Mouse (Mus musculus) cortical plate, adult 2 months (tissue): ENCODE results near the gene Tns1. TPM values are rescaled to one million over a fixed set of nuclear protein-coding genes. Genes with fewer than 3 reads are reported as not detected.

Experiments used
- H3K27ac ChIP-seq: fragments of 200-500 bp; 2 replicates; pipeline ENCODE4 v1.5.1; 2012; ENCODE audit warnings: low read length, control low read depth, inconsistent platforms; ENCODE audit not compliant: insufficient read depth
- H3K4me1 ChIP-seq: fragments of 200-500 bp; 2 replicates; pipeline ENCODE4 v1.6.1; 2011; ENCODE audit warnings: low read length; ENCODE audit not compliant: control insufficient read depth, insufficient read depth
- H3K4me3 ChIP-seq: fragments of 200-500 bp; 2 replicates; pipeline ENCODE4 v1.5.1; 2011; ENCODE audit warnings: mild to moderate bottlenecking, low read length, control low read depth; ENCODE audit not compliant: insufficient read depth
- CTCF ChIP-seq: fragments of 200-500 bp; IDR thresholded peaks from 2 replicates; pipeline ENCODE4 v1.5.1; 2011; ENCODE audit warnings: mild to moderate bottlenecking, control low read depth, low read length; ENCODE audit not compliant: insufficient read depth; ENCODE audit errors: extremely low read depth
- POLR2A ChIP-seq: fragments of 200-500 bp; IDR thresholded peaks from 2 replicates; pipeline ENCODE4 v1.6.1; 2011; ENCODE audit warnings: mild to moderate bottlenecking, low read length, control low read depth; ENCODE audit not compliant: insufficient read depth; ENCODE audit errors: extremely low read depth
- polyA plus RNA-seq: library from polyadenylated mRNA; depleted of rRNA; stranded (reverse); fragments of >200 nt; gene quantifications from 2 replicates; pipeline ENCODE4 v1.2.3, GENCODE M21; 2012

Tns1 gene
- polyA plus RNA-seq, 1 experiment = 23.0 TPM

DNA sequence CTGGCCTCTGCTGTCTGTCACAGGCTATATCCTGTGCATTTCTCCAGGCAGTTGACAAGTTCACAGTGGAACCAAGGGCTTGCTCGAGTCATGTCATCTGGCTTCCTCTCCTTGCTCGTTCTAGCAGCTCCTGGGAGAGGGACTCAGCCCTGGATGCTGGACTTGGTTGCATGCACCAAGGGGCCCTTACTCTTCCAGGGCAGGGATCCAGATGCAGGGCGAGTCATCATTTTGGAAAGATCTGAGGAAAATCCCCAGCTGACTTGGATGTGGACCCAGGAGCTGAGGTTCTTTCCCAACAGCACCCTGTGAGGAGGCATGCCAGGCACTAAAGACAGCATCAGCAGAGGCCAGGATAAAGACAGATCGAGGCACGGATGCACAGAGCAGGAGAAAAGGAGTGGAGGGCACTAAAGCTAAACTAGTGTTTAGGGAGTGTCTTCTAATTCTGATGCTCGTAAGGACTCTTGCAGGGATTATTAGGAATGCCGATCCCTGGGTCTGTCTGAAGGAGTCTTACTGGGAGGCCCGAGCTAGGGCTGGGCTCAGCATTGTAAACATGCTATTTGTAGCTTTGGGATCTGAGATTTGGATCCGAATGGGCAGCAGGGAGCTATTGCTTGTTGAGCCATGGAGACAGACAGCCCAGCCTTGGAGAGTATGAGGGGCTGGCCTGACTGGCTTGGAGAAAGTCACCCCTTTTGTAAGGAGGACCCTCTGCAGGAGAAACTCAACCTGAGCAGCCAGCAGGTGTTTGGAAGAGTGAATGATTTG lies 165.9 kb downstream of the Tns1 start:
- TF ChIP-seq CTCF = no peak
- no peak for TF ChIP-seq POLR2A
- no peak overlapping the region for H3K4me3 ChIP-seq
- no peak overlapping the region for H3K27ac ChIP-seq
- no peaks in the 10 kb centered on the region for H3K4me1 ChIP-seq

DNA sequence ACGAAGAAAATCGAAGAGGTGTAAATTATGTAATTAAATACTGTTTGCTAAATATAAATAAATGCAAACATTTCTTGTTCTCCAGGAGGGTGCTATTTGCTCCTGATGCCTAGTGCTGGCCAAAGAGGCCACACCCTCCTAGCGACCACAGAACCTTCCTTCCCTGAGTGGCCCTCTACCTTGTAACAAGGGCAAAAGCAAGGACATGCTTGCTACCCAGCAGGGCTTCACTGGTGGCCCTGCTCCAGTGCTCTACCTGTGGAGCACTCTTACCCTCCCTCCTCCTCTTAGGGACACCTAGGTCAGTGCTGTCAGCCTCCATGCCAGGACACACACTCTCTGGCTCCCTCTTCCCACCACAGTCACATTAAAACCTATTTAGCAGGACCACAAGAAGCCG lies 166.8 kb downstream of the Tns1 start:
- TF ChIP-seq CTCF (no peak), POLR2A (no peak)
- Histone ChIP-seq H3K4me1 (no peaks in the 10 kb centered on the region), H3K27ac (no peak overlapping the region), H3K4me3 (no peak overlapping the region)

DNA sequence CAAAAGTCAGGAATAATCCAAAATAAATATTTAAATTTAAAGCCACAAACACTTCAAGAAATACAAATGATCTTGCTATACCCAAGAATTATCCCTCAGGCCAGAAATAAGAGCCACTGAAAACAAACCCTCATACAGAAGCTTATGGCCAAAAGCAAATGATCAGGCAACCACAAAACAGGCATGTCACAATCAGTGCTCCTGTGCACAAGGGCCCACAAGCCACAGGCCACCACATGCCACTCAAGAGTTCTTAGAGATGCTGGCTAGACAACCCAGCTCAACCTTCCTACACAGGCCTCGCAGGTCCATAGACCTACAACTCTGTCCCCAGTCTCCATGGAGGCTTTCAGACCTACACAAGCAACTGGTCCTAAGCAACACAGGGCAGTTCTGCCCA lies 167.9 kb downstream of the Tns1 start:
- TF ChIP-seq POLR2A = no peak
- no peak for TF ChIP-seq CTCF
- Histone ChIP-seq H3K4me3 (no peak overlapping the region), H3K27ac (no peak overlapping the region), H3K4me1 (no peaks in the 10 kb centered on the region)

DNA sequence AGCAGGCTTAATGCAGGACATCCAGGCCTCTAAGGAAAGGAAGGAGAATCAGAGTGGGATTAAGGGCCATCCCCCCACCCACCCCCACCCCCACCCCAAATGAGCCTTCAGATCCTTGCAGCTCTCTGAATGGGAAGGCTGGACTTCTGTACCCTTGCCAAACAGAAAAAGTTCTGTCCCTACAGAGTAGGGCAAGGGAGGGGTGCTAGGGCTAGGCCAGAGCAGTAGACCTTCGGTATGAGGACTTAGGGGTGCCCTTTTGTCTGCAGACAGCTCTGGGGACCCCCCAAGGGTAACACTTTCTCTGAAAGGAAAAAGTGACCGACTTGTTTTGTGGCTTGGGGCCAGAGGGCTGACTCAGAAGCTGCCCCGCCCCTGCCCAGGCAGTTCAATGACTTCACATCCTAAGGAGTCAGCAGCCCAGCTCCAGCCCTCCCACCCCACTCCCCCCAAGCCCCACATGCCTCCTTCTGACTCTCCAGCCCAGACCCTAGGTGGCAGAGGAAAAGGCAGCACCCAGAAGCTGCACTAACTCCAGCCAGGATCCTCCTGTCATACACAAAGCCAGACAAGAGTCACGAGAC lies 168.9 kb downstream of the Tns1 start:
- no peak overlapping the region for H3K27ac ChIP-seq
- H3K4me1 ChIP-seq = no peaks in the 10 kb centered on the region
- no peak overlapping the region for H3K4me3 ChIP-seq
- TF ChIP-seq POLR2A = no peak
- no peak for TF ChIP-seq CTCF

DNA sequence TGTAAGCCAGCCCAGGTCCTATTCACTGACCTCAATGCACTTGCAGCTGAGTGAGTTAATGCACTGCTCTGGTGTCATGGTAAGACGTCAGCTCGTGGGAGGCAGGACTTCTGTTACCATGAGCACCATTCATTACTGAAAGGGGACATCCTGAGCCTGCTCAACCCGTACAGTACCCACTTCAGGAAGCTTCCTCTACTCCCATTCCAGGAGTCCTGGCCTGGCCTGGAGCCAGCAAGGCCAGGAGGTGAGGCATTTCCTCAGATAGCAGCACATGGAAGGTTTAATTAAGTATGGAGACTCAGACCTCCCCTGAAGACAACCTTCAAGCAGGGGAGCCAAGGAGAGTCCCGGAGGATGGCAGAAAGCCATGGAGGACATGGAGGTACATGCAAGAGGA lies 169.6 kb downstream of the Tns1 start:
- Histone ChIP-seq H3K4me3 (no peak overlapping the region), H3K4me1 (no peaks in the 10 kb centered on the region), H3K27ac (no peak overlapping the region)
- TF ChIP-seq POLR2A (no peak), CTCF (no peak)

DNA sequence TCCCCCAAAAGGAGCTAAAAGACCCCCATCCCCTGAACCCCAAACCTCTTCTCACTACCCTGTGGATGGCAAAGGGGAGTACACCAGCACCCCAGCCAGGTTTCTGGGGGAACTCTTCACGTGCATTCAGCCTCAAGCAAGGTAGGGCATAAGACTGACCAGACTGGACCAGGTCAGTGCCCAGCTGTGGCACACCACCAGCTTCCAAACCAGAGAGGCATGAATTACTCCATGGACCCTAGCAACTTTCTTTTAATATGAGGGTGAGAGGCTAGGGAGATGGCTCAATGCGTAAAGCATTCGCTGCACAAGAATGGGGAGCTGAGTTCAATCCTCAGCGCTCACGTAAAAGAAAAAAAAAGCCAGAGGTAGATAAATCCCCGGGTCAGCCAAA lies 170.2 kb downstream of the Tns1 start:
- Histone ChIP-seq H3K4me3 (no peak overlapping the region), H3K27ac (no peak overlapping the region), H3K4me1 (no peaks in the 10 kb centered on the region)
- TF ChIP-seq CTCF (no peak), POLR2A (no peak)

DNA sequence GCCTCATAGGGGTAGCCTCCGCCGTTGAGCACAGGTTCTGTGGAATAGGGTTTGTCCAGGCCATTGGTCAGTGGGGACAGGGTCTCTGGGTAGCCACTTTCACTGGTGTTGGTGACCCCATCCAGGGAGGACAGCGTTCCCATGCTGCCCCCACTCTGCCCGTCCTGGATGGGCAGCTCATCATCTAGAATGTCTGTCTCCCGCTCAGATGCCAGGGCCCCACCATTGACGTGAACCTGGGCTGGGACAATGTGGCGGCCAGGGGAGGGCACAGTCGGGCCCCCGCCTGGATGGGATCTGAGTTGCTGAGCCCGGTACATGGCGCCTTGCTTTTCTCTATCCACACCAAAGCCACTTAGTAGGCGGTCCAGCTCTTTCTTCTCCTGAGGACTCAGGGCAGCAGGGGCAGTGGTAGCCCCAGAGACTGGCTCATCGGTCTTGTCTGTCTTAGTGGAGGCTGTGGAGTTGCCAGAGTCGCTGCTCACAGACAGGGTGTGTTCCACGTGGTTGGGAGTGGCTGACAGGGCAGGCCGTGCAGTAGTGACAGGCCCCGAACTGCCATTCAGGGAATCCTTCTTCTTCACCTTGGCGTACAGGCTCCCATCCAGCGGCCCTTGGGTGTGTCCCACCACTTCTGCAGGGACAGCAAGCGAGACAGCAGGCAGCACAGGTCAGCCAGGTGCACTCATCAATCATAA lies 170.8 kb downstream of the Tns1 start:
- no peak overlapping the region for H3K27ac ChIP-seq
- no peak overlapping the region for H3K4me3 ChIP-seq
- H3K4me1 ChIP-seq = no peaks in the 10 kb centered on the region
- no peak for TF ChIP-seq POLR2A
- no peak for TF ChIP-seq CTCF

DNA sequence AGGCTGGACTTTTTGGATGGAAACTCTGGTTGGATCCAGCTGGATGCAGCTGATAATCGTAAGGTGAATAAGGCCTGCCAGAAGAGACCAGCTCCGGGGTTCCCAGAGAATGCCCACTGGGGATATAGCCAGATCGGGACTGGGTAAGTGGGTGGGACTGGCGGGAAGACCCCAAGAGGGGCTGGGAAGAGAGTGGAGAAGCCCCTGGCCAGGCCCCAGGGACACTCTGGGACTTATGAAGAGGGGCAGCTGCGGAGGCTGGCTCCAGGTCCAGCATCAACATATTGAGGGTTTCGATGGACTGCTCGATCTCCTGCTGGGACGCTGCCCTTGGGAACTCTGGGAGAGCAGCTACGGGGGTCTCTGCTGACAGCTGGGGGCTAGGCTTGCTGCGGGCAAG lies 171.7 kb downstream of the Tns1 start:
- Histone ChIP-seq H3K27ac (no peak overlapping the region), H3K4me3 (no peak overlapping the region), H3K4me1 (no peaks in the 10 kb centered on the region; the same call in 1 of the 2 replicates)
- no peak for TF ChIP-seq POLR2A
- no peak for TF ChIP-seq CTCF

DNA sequence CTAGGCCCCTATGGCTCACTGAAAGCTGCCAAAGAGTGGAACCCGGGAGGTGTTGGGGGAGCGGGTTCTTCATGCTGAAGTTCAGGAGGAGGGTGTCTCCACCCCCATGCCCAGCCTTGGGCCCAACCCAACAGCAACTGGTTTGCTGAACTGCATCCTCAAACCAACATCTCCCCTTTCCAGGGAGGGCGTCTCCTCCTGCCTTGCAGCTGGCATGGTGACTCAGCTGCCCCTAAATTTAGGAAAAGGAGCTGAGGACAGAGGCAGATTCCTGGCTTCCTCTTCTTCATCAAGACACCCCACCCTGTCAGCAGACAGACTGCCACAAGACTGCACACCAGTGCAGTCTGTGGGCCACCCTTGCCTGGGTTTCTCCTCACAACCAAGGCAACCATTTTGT lies 173.1 kb downstream of the Tns1 start:
- Histone ChIP-seq H3K4me3 (no peak overlapping the region), H3K27ac (no peak overlapping the region), H3K4me1 (no peaks in the 10 kb centered on the region; the same call in 1 of the 2 replicates)
- TF ChIP-seq CTCF (no peak), POLR2A (no peak)
